Mouse (Mus musculus) cerebellum, adult 9-11 months (tissue): ENCODE data around the gene 1700024G13Rik.
"Not testable (repeated sequence)": the region's sequence is repeated elsewhere in the genome, so short reads cannot be mapped to it uniquely, and the experiment has no call there.

Source experiments
- DNase-seq: peaks from one replicate; pipeline ENCODE4 v3.0.0; 2022

1700024G13Rik gene

DNA sequence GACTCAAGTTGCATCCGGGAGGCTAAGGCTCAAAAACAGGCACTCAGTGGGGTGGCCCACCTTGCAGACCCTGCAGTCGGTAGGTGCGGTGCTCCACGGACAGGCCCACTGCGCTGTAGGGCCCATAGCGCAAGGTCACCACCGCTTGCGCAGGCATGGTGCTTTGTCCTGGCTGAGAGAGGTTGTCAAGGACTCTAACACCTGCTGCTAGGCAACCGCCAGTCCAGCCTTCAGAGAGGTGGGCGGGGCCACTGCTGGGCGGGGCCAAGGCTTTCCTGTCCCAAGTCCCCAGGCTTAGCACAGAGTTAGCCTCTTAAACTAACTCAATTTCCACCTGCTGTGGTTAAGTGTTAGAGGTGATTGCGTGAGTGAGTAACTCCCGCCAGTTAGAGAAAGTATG lies at the start of gene 1700024G13Rik:
Gene 1700024G13Rik (minus strand): TSS at position 196 of the 400 bp plus-strand sequence.
- DNase-seq = no peak

- no peak for DNase-seq
Measured at GRCm38 (mm10) chr14:32437352-32437793, 49.2 kb upstream of the 1700024G13Rik start.

DNA sequence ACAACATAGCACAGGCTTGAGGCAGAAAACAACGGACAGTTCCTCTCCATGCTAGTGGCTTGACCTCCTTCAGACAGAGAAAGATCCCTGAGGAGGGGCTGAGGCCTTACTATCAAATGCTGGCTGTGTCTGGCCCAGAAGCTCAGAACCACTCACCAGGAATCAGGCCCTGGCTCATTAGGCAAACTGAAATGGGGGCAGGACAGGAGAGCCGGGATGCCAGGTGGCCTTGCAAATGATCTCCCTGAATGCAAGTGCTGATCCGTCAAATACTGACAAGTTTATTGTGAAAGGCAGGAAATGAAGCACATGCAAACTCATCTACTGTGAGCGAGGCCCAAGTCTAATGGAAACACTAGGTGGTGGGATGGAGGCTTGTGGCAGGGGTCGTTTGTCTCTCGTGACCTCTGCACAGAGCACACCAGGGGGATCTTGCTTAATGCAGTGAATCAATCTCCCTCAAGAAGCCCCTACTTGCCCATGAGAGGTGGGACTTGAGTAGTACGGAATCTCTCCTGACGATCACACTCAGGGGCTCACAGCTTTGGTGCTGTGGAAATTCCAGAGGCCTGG lies 40.9 kb upstream of the 1700024G13Rik start:
- DNase-seq = no peak

DNA sequence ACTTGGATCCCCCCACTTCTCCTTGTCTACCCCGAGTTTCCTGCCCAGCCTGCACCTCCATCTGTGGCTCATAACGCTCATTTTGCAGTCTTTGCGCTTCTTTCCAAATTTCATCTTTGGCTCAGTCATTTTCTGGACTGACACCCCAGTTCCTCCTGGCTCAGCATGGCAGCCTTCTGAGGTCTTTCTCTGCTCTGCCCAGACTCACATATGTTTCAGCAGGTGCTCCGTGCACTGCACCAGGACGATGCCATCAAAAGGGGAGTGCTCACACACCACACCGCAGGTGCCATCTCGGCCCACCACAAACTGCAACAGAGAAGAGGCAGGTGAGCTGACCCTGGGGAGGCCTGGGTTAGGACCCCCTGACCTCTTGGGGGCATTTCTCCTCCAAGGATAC lies 35.8 kb upstream of the 1700024G13Rik start:
- peak; percentile 80 for DNase-seq

- DNase-seq = no peak
Measured at GRCm38 (mm10) chr14:32418747-32419146, 30.6 kb upstream of the 1700024G13Rik start.

DNA sequence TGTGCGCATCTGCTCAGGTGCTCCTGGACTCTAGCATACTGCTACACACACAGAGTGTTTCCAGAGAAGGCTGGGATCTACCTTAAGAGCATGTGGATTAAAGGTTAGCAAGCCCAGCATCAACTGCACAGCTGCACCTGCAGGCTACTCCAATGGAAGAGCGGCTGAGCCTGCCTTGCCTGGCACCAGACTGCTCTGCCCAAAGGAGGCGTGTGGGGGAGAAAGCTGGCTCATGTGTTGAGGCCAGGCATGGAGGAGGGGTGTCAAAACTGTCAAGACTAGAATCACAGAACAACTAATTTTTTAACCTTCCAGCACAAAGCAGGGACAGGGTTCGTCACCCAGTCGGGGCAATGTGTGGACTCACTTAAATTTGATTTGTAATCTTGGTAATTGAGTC lies 23.9 kb upstream of the 1700024G13Rik start:
- DNase-seq = no peak

- DNase-seq = no peak
Measured at GRCm38 (mm10) chr14:32410084-32410483, 21.9 kb upstream of the 1700024G13Rik start.

GRCm38 (mm10) chr14:32405399-32405798 lies 17.2 kb upstream of the 1700024G13Rik start:
- DNase-seq = not testable (repeated sequence)

DNA sequence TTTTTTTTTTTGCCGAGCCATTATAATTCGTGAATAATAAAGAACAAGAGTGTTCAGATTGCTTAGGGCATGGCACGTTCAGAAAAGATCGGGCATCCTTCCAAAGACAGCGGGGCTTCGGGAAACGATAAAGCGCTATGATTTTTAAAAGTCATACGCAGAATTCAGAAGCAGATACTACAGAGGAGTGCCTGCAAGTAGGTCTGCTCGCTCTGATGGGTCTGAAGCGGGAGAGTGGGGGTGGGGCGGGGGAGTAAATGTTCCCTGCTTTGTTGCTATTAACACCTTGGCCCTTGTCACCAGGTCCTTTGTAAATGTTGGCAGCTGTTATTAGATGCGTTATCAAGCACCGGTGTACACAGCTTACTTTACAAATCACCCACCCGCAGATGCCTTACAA lies 6.6 kb downstream of the 1700024G13Rik start:
- DNase-seq = peak; percentile 26

- DNase-seq = peak; percentile 54
Measured at GRCm38 (mm10) chr14:32381066-32381465, 7.1 kb downstream of the 1700024G13Rik start.

DNA sequence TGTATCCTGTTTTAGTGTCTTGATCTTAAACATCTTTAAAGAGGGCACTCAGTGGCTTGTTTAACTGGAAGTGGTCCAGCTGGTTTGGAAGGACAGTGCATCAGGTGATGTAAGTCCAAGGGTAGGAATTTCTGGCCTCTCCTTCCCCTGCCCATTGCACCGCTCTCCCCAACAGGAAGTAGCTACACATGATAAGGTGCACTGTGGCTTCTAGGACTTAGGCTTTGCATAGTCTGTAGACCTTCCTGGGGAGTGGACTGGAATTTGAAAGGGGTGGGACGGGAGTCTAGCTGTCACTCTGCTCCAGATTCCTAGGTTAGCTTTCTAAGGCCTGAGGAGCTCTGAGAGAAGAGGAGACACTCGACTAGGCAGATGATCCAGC lies 8.1 kb downstream of the 1700024G13Rik start:
- DNase-seq = no peak

- no peak for DNase-seq
Measured at GRCm38 (mm10) chr14:32379395-32380098, 8.6 kb downstream of the 1700024G13Rik start.

- no peak for DNase-seq
Measured at GRCm38 (mm10) chr14:32372510-32372909, 15.7 kb downstream of the 1700024G13Rik start.

DNA sequence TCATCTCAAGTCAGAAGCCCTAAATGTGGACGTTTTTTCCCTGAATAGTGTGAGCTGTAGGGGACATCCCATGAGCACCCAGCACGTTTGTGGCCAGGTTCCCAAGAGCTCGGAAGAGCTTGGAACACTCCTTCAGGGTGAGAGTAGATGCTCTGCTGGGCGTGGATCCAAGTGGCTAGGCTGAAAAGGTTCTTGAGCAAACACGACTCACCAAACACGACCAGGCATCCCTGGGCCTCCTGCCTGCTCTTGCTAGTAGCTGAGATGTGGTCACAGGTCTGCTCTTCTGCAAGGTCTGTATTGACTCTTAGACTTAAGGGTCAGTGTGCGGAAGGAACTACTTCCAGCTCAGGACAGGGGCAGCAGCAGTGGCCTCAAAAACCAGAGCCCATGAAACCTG lies 18.4 kb downstream of the 1700024G13Rik start:
- no peak for DNase-seq

- no peak for DNase-seq
Measured at GRCm38 (mm10) chr14:32364359-32364758, 23.8 kb downstream of the 1700024G13Rik start.

- DNase-seq = not testable (repeated sequence)
Measured at GRCm38 (mm10) chr14:32351181-32351920, 36.8 kb downstream of the 1700024G13Rik start.

DNA sequence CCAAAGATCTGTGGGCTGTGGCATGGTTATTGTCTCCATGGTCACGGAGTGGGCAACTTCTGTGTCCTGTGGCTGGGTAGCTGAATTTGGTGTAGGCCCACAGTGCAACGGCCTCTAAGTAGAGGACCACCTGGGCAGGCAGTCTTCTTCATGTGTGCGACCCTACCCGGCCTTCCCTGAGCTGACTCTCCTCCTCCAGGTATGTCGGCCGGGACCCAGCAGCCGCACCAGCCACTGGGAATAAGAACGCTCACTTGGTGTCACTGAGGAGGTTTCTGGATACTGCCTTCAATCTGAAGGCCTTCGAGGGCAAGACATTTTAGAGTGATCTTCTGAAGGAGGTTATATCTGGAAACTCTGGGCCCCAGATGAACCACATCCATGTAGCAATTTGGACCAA lies 40.9 kb downstream of the 1700024G13Rik start:
- no peak for DNase-seq

DNA sequence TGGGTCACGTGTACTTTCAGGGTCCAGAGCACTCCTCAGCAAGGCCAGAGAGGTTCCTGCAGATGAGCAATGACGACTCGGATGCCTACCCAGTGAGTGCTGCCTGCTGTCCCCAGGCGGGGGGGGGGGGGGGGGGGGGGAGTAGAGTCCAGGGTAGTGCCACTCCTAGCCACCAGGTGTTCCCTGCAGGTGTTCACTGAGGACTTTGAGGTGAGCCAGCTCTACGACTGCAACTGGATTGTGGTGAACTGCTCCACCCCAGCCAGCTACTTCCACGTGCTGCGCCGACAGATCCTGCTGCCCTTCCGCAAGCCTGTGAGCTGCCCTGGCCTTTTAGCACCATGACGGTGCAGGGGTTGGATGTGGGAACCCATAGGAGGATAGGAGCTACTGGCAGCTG lies 43.5 kb downstream of the 1700024G13Rik start:
- DNase-seq = no peak

DNA sequence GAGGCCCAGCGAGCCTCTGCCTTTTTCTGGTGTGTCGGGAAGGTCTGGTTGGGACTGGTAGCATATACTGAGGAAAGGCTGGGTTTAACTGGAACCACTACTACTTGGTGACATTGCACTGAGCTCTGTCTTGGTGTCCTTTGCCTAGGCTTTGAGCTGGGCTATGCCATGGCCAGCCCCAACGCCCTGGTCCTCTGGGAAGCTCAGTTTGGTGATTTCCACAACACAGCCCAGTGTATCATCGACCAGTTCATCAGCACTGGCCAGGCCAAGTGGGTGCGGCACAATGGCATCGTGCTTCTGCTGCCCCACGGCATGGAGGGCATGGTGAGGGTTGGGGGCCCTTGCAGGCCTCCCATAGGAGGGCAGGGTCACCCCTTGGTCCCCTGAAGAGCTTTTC lies 44.0 kb downstream of the 1700024G13Rik start:
- DNase-seq = no peak

DNA sequence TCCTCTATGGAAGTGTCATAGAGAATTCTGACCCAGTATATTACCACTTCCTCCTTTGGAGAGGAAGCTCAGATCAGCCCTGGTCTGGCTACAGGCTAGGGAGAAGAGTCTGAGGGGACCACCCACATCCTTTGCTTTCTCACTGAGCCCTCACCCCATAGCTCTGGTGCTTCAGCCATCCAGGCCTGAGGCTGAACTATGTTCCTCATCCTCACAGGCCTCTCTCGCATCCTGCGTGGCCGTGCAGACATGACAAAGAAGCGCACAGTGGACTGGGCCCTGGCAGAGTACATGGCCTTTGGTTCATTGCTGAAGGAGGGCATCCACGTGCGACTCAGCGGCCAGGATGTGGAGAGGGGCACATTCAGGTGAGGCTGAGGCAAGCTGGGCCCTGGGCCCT lies 46.4 kb downstream of the 1700024G13Rik start:
- no peak for DNase-seq

- DNase-seq = peak; percentile 90
Measured at GRCm38 (mm10) chr14:32336547-32336946, 51.6 kb downstream of the 1700024G13Rik start.

GRCm38 (mm10) chr14:32336021-32336420 lies 52.2 kb downstream of the 1700024G13Rik start:
- peak; percentile 76 for DNase-seq

GRCm38 (mm10) chr14:32332515-32333445 lies 55.4 kb downstream of the 1700024G13Rik start:
- no peak for DNase-seq
